Mouse (Mus musculus): ENCODE data around the gene Alcam.

DNA sequence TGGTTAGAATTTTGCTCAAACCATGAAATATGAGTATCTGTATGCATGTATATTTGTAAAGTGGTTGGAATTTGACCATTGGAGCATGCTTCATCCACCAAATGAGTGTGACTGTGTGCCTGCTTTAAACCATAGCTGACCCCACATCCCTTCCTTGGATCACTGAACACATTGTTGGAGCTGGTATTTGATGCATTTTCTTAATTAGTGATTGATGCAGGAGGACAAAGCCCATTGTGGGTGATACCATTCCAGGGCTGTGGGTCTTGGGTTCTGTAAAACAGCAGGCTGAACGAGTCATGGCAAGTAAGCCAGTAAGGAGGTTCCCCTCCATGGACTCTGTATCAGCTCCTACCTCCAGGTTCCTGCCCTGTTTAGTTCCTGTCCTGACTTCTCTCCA, 191.3 kb downstream of the Alcam start:
- TF ChIP-seq CTCF (IDR thresholded peaks at IDR 0.05; ENCODE audit: low read depth, low read length), result no peak
- TF ChIP-seq POLR2A (IDR thresholded peaks at IDR 0.05; ENCODE audit: extremely low read depth, insufficient read depth, low read length), result no peak

Measured in liver, adult 2 months (tissue).